Comparison of ENCODE assay signal across 17 mouse cellular contexts in genomic region chr16:86772586-86772985, GRCm38 (mm10).
"Had no signal": no experiment of that assay in that cellular context is flagged by ENCODE, and none has a peak within 500 bp of the region (broad histone marks: within the 10 kb centered on the region; RNA-seq: fewer than 3 reads in every experiment).

No protein-coding gene starts in this region.

- ATAC-seq: hindbrain, embryonic 16.5 days; inflammation-experienced regulatory T-cells, adult 6 months; intestine, embryonic 16.5 days; liver, postnatal 0 days had no signal

- DNase-seq: gastrocnemius, adult 2 months; gastrocnemius, postnatal 10 days; gastrocnemius, postnatal 25 days; heart, adult 18-20 months; heart, postnatal 10 days; heart, postnatal 4 days; kidney, adult 11 months; kidney, adult 2 months; kidney, postnatal 10 days; kidney, postnatal 25 days; kidney, postnatal 4 days; liver; liver, embryonic 13.5 days; liver, postnatal 0 days had no signal
